16 mouse cellular contexts compared by ENCODE assay signal in genomic region chr10:33622700-33623099, GRCm38 (mm10). TPM values are rescaled to one million over a fixed set of nuclear protein-coding genes. Genes with fewer than 3 reads are reported as not detected.
DNase-seq lines count a peak whose midpoint lies in the region; ATAC-seq and TF ChIP-seq lines count a peak whose summit lies in the region.
"Had no signal": no experiment of that assay in that cellular context is flagged by ENCODE, and none has a peak within 500 bp of the region (broad histone marks: within the 10 kb centered on the region; RNA-seq: fewer than 3 reads in every experiment).

No protein-coding gene starts in this region.

- H3K27ac ChIP-seq in forebrain, postnatal 0 days (ENCODE audit: low read depth, low read length), result no peak overlapping the region
- no peak overlapping the region for H3K27ac ChIP-seq in hindbrain, embryonic 15.5 days (replicated peaks)
- H3K27ac ChIP-seq in midbrain, postnatal 0 days (ENCODE audit: low read depth, low read length), result peak overlapping the region; percentile 55; the same call in 1 of the 2 replicates
- H3K27ac ChIP-seq: intestine, embryonic 15.5 days; liver, embryonic 15.5 days had no signal

- no peaks in the 10 kb centered on the region for H3K36me3 ChIP-seq in forebrain, postnatal 0 days (ENCODE audit: insufficient read depth)
- no peaks in the 10 kb centered on the region for H3K36me3 ChIP-seq in hindbrain, embryonic 15.5 days
- no peaks in the 10 kb centered on the region for H3K36me3 ChIP-seq in midbrain, postnatal 0 days (ENCODE audit: insufficient read depth, low read length)
- H3K36me3 ChIP-seq: intestine, embryonic 15.5 days; liver, embryonic 15.5 days had no signal

- DNase-seq in left cerebral cortex, adult 18-20 months (ENCODE audit: low spot score in 2 of 2), result peak; percentile 32 to 53
- no peak for DNase-seq in left cerebral cortex, adult 11 months (ENCODE audit: low spot score)
- DNase-seq in forebrain, postnatal 0 days, result no peak
- DNase-seq in midbrain, postnatal 0 days (ENCODE audit: low spot score), result no peak
- no peak for DNase-seq in heart, adult 9 months (ENCODE audit: low spot score in 2 of 2)
- no peak for DNase-seq in adrenal gland, postnatal 4 days (ENCODE audit: low spot score in 2 of 2)
- no peak for DNase-seq in embryo, embryonic 10.5 days (ENCODE audit: low spot score)
- DNase-seq: kidney, postnatal 14 days; lung, postnatal 36 days; thymus, adult 2 months had no signal

- no peaks in the 10 kb centered on the region for H3K9me3 ChIP-seq in forebrain, postnatal 0 days (ENCODE audit: low read length)
- H3K9me3 ChIP-seq in hindbrain, embryonic 15.5 days, result no peaks in the 10 kb centered on the region
- no peaks in the 10 kb centered on the region for H3K9me3 ChIP-seq in midbrain, postnatal 0 days (ENCODE audit: low read length)
- H3K9me3 ChIP-seq: intestine, embryonic 15.5 days; liver, embryonic 15.5 days had no signal

- H3K4me2 ChIP-seq in forebrain, postnatal 0 days (ENCODE audit: low read depth), result peak overlapping the region; percentile 45
- H3K4me2 ChIP-seq in hindbrain, embryonic 15.5 days, result peak overlapping the region; percentile 56
- peak overlapping the region; percentile 63 for H3K4me2 ChIP-seq in midbrain, postnatal 0 days (ENCODE audit: low read depth, low read length, poor library complexity, severe bottlenecking)
- H3K4me2 ChIP-seq: liver, embryonic 15.5 days had no signal

- H3K27me3 ChIP-seq in forebrain, postnatal 0 days (ENCODE audit: insufficient read depth, low read length), result no peaks in the 10 kb centered on the region
- no peaks in the 10 kb centered on the region for H3K27me3 ChIP-seq in hindbrain, embryonic 15.5 days
- H3K27me3 ChIP-seq in midbrain, postnatal 0 days (ENCODE audit: insufficient read depth, low read length), result no peaks in the 10 kb centered on the region
- H3K27me3 ChIP-seq: CH12.LX; intestine, embryonic 15.5 days had no signal

- peak overlapping the region; percentile 28 for H3K4me3 ChIP-seq in forebrain, postnatal 0 days (ENCODE audit: low read depth, low read length)
- H3K4me3 ChIP-seq in hindbrain, embryonic 15.5 days, result peak overlapping the region; percentile 30
- H3K4me3 ChIP-seq in midbrain, postnatal 0 days (ENCODE audit: low read depth, low read length), result peak overlapping the region; percentile 35
- H3K4me3 ChIP-seq: intestine, embryonic 15.5 days; liver, embryonic 15.5 days had no signal

- peaks cover 15% of the 10 kb centered on the region; the same call in 1 of the 2 replicates for H3K4me1 ChIP-seq in forebrain, postnatal 0 days (ENCODE audit: insufficient read depth)
- peaks cover 21% of the 10 kb centered on the region for H3K4me1 ChIP-seq in hindbrain, embryonic 15.5 days (replicated peaks)
- peaks cover 4% of the 10 kb centered on the region; the same call in 1 of the 2 replicates for H3K4me1 ChIP-seq in midbrain, postnatal 0 days (ENCODE audit: insufficient read depth, low read length)
- H3K4me1 ChIP-seq: intestine, embryonic 15.5 days; liver, embryonic 15.5 days had no signal

- H3K9ac ChIP-seq in forebrain, postnatal 0 days, result 0 out of 2 replicates have a peak overlapping the region, but pooled peaks have one; percentile 28
- no peak overlapping the region for H3K9ac ChIP-seq in hindbrain, embryonic 15.5 days
- H3K9ac ChIP-seq in midbrain, postnatal 0 days (replicated peaks; ENCODE audit: low read length, poor library complexity, severe bottlenecking), result peak overlapping the region; percentile 39
- H3K9ac ChIP-seq: intestine, embryonic 15.5 days; liver, embryonic 15.5 days had no signal

- 84% methylated on average over 8 of the region's 8 CpGs for WGBS in forebrain, postnatal 0 days
- WGBS in hindbrain, embryonic 15.5 days, result 88% methylated on average over 8 of the region's 8 CpGs
- 83% methylated on average over 8 of the region's 8 CpGs for WGBS in midbrain, postnatal 0 days

- no peak for ATAC-seq in forebrain, postnatal 0 days
- ATAC-seq in hindbrain, embryonic 15.5 days (ENCODE audit: low FRiP score, low read depth), result no peak
- no peak for ATAC-seq in midbrain, postnatal 0 days (ENCODE audit: low FRiP score)
- ATAC-seq: intestine, embryonic 15.5 days had no signal

- no peak for TF ChIP-seq CTCF in forebrain, postnatal 0 days (IDR thresholded peaks at IDR 0.05; ENCODE audit: low read depth)
- TF ChIP-seq CTCF in midbrain, postnatal 0 days (IDR thresholded peaks at IDR 0.05), result no peak

RNA-seq across cellular contexts. Expression of gene Clvs2, which starts 1.9 kb away (rescaled TPM):
- 10 to 100 TPM; 61.1 to 62.2 TPM for total RNA-seq in left cerebral cortex, adult 18-20 months (2021)
- 21.5 and 22.8 TPM in 2 replicates for total RNA-seq in forebrain, postnatal 0 days (2014; rRNA removed)
- 20.6 and 23.6 TPM in 2 replicates for polyA plus RNA-seq in forebrain, postnatal 0 days (2015; fragmentation: Nextera tagmentation; extraction: Ambion mirVana)
- 21.2 and 21.5 TPM in 2 replicates for polyA plus RNA-seq in hindbrain, embryonic 15.5 days (2015; fragmentation: Nextera tagmentation; extraction: Ambion mirVana)
- 16.6 and 24.4 TPM in 2 replicates for total RNA-seq in midbrain, postnatal 0 days (2014; rRNA removed)
- 26.8 and 27.3 TPM in 2 replicates for polyA plus RNA-seq in midbrain, postnatal 0 days (2015; fragmentation: Nextera tagmentation; extraction: Ambion mirVana)
- 1 to 10 TPM in 1 of 2 experiments, under 1 TPM in 1; 0.68 to 1.1 TPM for total RNA-seq in adrenal gland, postnatal 4 days (2021)
- total RNA-seq: CH12.LX; common myeloid progenitor, adult 5-6 weeks had no signal
- polyA plus RNA-seq: heart, embryonic 16.5 days; liver, embryonic 15.5 days; thymus, adult 2 months had no signal

Comparison
In these comparisons a context has a peak if more than half of its experiments do, and no peak if none do; other contexts are left out.
1. DNase-seq: peak in left cerebral cortex, adult 18-20 months (2 of 2); none in left cerebral cortex, adult 11 months (single experiment), forebrain, postnatal 0 days (single experiment), midbrain, postnatal 0 days (single experiment), heart, adult 9 months (0 of 2), adrenal gland, postnatal 4 days (0 of 2) and embryo, embryonic 10.5 days (single experiment).
2. Peak in every context shown above with its lines, with median percentiles within 50 percentile points of each other: H3K4me2 ChIP-seq and H3K4me3 ChIP-seq.